ENCODE assay signal across 1 mouse cellular context in genomic region chr1:72244317-72245036, GRCm38 (mm10).
TF ChIP-seq lines count a peak whose summit lies in the region.

No protein-coding gene starts in this region.

TF ChIP-seq in CH12.LX, 34 proteins besides CTCF, POLR2A, EP300 and RAD21 (continued from another document):
- TF ChIP-seq SMC3 (IDR thresholded peaks at IDR 0.05; ENCODE audit: low read depth, low read length) = no peak
- TF ChIP-seq ETS1 (conservative IDR thresholded peaks at IDR 0.05; ENCODE audit: low read depth, low read length) = peak; percentile 98
- TF ChIP-seq BHLHE40 (IDR thresholded peaks at IDR 0.05; ENCODE audit: low read depth, low read length) = peak; percentile 18; the same call in 1 of the 2 replicates
- TF ChIP-seq IRF4 (IDR thresholded peaks at IDR 0.05; ENCODE audit: low read depth, low read length) = peak; percentile 81
- TF ChIP-seq GABPA (IDR thresholded peaks at IDR 0.05; ENCODE audit: insufficient replicate concordance, low read depth, low read length) = no peak
- no peak for TF ChIP-seq PAX5 (IDR thresholded peaks at IDR 0.05; ENCODE audit: low read length)
- TF ChIP-seq MEF2A (IDR thresholded peaks at IDR 0.05; ENCODE audit: borderline replicate concordance, low read depth, low read length) = peak; percentile 90
- peak; percentile 70 for TF ChIP-seq MYC (IDR thresholded peaks at IDR 0.05; ENCODE audit: low read depth, low read length)
- peak; percentile 71; the same call in 1 of the 2 replicates for TF ChIP-seq MAFK (IDR thresholded peaks at IDR 0.05; ENCODE audit: insufficient replicate concordance, low read length)
- TF ChIP-seq NRF1 (IDR thresholded peaks at IDR 0.05; ENCODE audit: low read depth, low read length) = peak; percentile 44
- TF ChIP-seq UBTF (IDR thresholded peaks at IDR 0.05; ENCODE audit: low read depth, low read length) = no peak
- peak; percentile 96 for TF ChIP-seq TBP (conservative IDR thresholded peaks at IDR 0.05; ENCODE audit: low read depth, low read length)
- TF ChIP-seq USF1 (IDR thresholded peaks at IDR 0.05; ENCODE audit: low read depth, low read length) = no peak
- TF ChIP-seq CHD1 (IDR thresholded peaks at IDR 0.05; ENCODE audit: low read depth, low read length) = no peak
- TF ChIP-seq HCFC1 (IDR thresholded peaks at IDR 0.05; ENCODE audit: low read depth, low read length) = peak; percentile 75
